Mouse (Mus musculus) E14TG2a.4 (cell line): ENCODE measurements around the gene Gfod2.

ENCODE experiments used
- H3K27me3 ChIP-seq: 2 replicates; pipeline ENCODE4 v1.6.1; 2014; ENCODE audit warnings: low read length, control low read depth; ENCODE audit not compliant: insufficient read depth
- H3K36me3 ChIP-seq: 2 replicates; pipeline ENCODE4 v1.6.1; 2014; ENCODE audit warnings: low read length, control low read depth; ENCODE audit not compliant: insufficient read depth
- H3K4me1 ChIP-seq: replicated peaks from 2 replicates; pipeline ENCODE4 v1.6.1; 2014; ENCODE audit warnings: low read depth, low read length, control low read depth
- H3K4me3 ChIP-seq: replicated peaks from 2 replicates; pipeline ENCODE4 v1.5.1; 2014; ENCODE audit warnings: mild to moderate bottlenecking, low read length
- H3K9me3 ChIP-seq: 2 replicates; pipeline ENCODE4 v1.6.1; 2014; ENCODE audit warnings: low read length, control low read depth
- CTCF ChIP-seq: conservative IDR thresholded peaks from 2 replicates; pipeline ENCODE4 v1.5.1; 2014; ENCODE audit warnings: low read length
- NANOG ChIP-seq: IDR thresholded peaks from 2 replicates; pipeline ENCODE4 v1.6.1; 2014; ENCODE audit warnings: borderline replicate concordance, low read length, mixed read lengths
- POU5F1 ChIP-seq: IDR thresholded peaks from 2 replicates; pipeline ENCODE4 v1.6.1; 2014; ENCODE audit warnings: low read length, borderline replicate concordance

Gene Gfod2

GRCm38 (mm10) chr8:105758277-105759108 lies at the start of gene Gfod2:
Gfod2 (minus strand) TSS chr8:105758664.
- peak within 1 kb of the TSS; percentile 98 for H3K4me3 ChIP-seq
- H3K27me3 ChIP-seq, result no peaks in the 10 kb centered on the region
- 0 out of 2 replicates have a peak, but pooled peaks cover 4% of the 10 kb centered on the region for H3K36me3 ChIP-seq
- no peaks in the 10 kb centered on the region for H3K9me3 ChIP-seq
- peaks cover 18% of the 10 kb centered on the region for H3K4me1 ChIP-seq
- TF ChIP-seq POU5F1 (no peak), CTCF (no peak)

- H3K27me3 ChIP-seq, result no peaks in the 10 kb centered on the region
- H3K36me3 ChIP-seq, result peaks cover 34% of the 10 kb centered on the region
- TF ChIP-seq NANOG (no peak), POU5F1 (no peak)
- H3K9me3 ChIP-seq, result no peaks in the 10 kb centered on the region
- no peak overlapping the region for H3K4me3 ChIP-seq
- H3K4me1 ChIP-seq, result 0 out of 2 replicates have a peak, but pooled peaks cover 3% of the 10 kb centered on the region
Measured at GRCm38 (mm10) chr8:105807766-105808165, 49.3 kb upstream of the Gfod2 start.

- no peak for TF ChIP-seq CTCF
- TF ChIP-seq POU5F1, result no peak
- TF ChIP-seq NANOG, result no peak
- Histone ChIP-seq H3K9me3 (no peaks in the 10 kb centered on the region), H3K36me3 (peaks cover 16% of the 10 kb centered on the region), H3K4me1 (0 out of 2 replicates have a peak, but pooled peaks cover 6% of the 10 kb centered on the region), H3K27me3 (no peaks in the 10 kb centered on the region), H3K4me3 (no peak overlapping the region)
Measured at GRCm38 (mm10) chr8:105805964-105806363, 47.5 kb upstream of the Gfod2 start.

- TF ChIP-seq CTCF, result no peak
- no peak for TF ChIP-seq NANOG
- no peak for TF ChIP-seq POU5F1
Measured at GRCm38 (mm10) chr8:105805346-105805745, 46.9 kb upstream of the Gfod2 start.

GRCm38 (mm10) chr8:105804797-105805196 lies 46.3 kb upstream of the Gfod2 start:
- TF ChIP-seq NANOG (no peak), POU5F1 (no peak), CTCF (no peak)
- Histone ChIP-seq H3K4me1 (peaks cover 15% of the 10 kb centered on the region), H3K27me3 (no peaks in the 10 kb centered on the region), H3K9me3 (no peaks in the 10 kb centered on the region), H3K36me3 (peaks cover 12% of the 10 kb centered on the region), H3K4me3 (no peak overlapping the region)

More at GRCm38 (mm10) chr8:105805346-105805745, 46.9 kb upstream of the Gfod2 start:
- no peak overlapping the region for H3K4me3 ChIP-seq
- H3K27me3 ChIP-seq, result no peaks in the 10 kb centered on the region
- peaks cover 11% of the 10 kb centered on the region for H3K4me1 ChIP-seq
- H3K9me3 ChIP-seq, result no peaks in the 10 kb centered on the region
- H3K36me3 ChIP-seq, result peaks cover 12% of the 10 kb centered on the region

- no peaks in the 10 kb centered on the region for H3K27me3 ChIP-seq
- no peaks in the 10 kb centered on the region for H3K9me3 ChIP-seq
- peaks cover 12% of the 10 kb centered on the region for H3K36me3 ChIP-seq
- H3K4me3 ChIP-seq, result no peak overlapping the region
- TF ChIP-seq NANOG, result no peak
- no peak for TF ChIP-seq POU5F1
- TF ChIP-seq CTCF, result no peak
- H3K4me1 ChIP-seq, result peaks cover 31% of the 10 kb centered on the region
Measured at GRCm38 (mm10) chr8:105801153-105801904, 42.9 kb upstream of the Gfod2 start.

- TF ChIP-seq NANOG (no peak), POU5F1 (no peak), CTCF (no peak; the same call in 1 of the 2 replicates)
- Histone ChIP-seq H3K4me1 (peaks cover 37% of the 10 kb centered on the region), H3K27me3 (no peaks in the 10 kb centered on the region), H3K4me3 (no peak overlapping the region), H3K36me3 (peaks cover 10% of the 10 kb centered on the region; the same call in 1 of the 2 replicates), H3K9me3 (no peaks in the 10 kb centered on the region)
Measured at GRCm38 (mm10) chr8:105799091-105799812, 40.8 kb upstream of the Gfod2 start.

- Histone ChIP-seq H3K9me3 (no peaks in the 10 kb centered on the region), H3K4me3 (no peak overlapping the region), H3K27me3 (no peaks in the 10 kb centered on the region), H3K4me1 (peaks cover 46% of the 10 kb centered on the region), H3K36me3 (peaks cover 10% of the 10 kb centered on the region; the same call in 1 of the 2 replicates)
- no peak for TF ChIP-seq POU5F1
- TF ChIP-seq NANOG, result no peak
- TF ChIP-seq CTCF, result no peak
Measured at GRCm38 (mm10) chr8:105798408-105798807, 39.9 kb upstream of the Gfod2 start.
